ENCODE assay signal across 35 mouse cellular contexts in genomic region chr9:65492851-65493250, GRCm38 (mm10). TPM values are rescaled to one million over a fixed set of nuclear protein-coding genes. Genes with fewer than 3 reads are reported as not detected.
DNase-seq lines count a peak whose midpoint lies in the region; ATAC-seq and TF ChIP-seq lines count a peak whose summit lies in the region.
"Had no signal": no experiment of that assay in that cellular context is flagged by ENCODE, and none has a peak within 500 bp of the region (broad histone marks: within the 10 kb centered on the region; RNA-seq: fewer than 3 reads in every experiment).

No protein-coding gene starts in this region.

- H3K4me1 ChIP-seq in kidney, adult 2 months (ENCODE audit: control insufficient read depth, insufficient read depth, low read length) = no peaks in the 10 kb centered on the region
- H3K4me1 ChIP-seq: heart, embryonic 13.5 days; hindbrain, embryonic 10.5 days; hindbrain, embryonic 15.5 days; kidney, embryonic 15.5 days; limb, embryonic 13.5 days; midbrain, embryonic 13.5 days had no signal

- no peaks in the 10 kb centered on the region for H3K27me3 ChIP-seq in kidney, adult 2 months (replicated peaks; ENCODE audit: control insufficient read depth, insufficient read depth, low read length)
- H3K27me3 ChIP-seq: heart, embryonic 13.5 days; hindbrain, embryonic 15.5 days; kidney, embryonic 15.5 days; limb, embryonic 13.5 days; liver, embryonic 13.5 days; midbrain, embryonic 13.5 days had no signal

- TF ChIP-seq POLR2A in kidney, adult 2 months (IDR thresholded peaks at IDR 0.05; ENCODE audit: low read depth, low read length) = no peak

- H3K36me3 ChIP-seq in kidney, adult 2 months (ENCODE audit: control insufficient read depth, insufficient read depth, low read length) = no peaks in the 10 kb centered on the region
- H3K36me3 ChIP-seq: hindbrain, embryonic 15.5 days; liver, embryonic 13.5 days had no signal

- DNase-seq in 416B (ENCODE audit: low read depth) (peak; percentile 34), A20 (ENCODE audit: low read depth, low spot score) (peak; percentile 40)
- DNase-seq in fat pad, adult 2 months (ENCODE audit: extremely low read depth, low read depth, low spot score) = peak; percentile 79
- no peak for DNase-seq in kidney, adult 2 months
- DNase-seq in cerebellum, postnatal 10 days = no peak
- no peak for DNase-seq in c-Kit-positive CD71-positive TER-119-positive erythroid progenitor cells, embryonic 14.5 days (ENCODE audit: low spot score)
- DNase-seq in adrenal gland, postnatal 36 days = no peak
- DNase-seq: adrenal gland, postnatal 25 days; cerebellum, adult 11 months; cerebellum, adult 9-10 months; gastrocnemius, postnatal 36 days; heart, postnatal 10 days; kidney, adult 11 months; kidney, postnatal 25 days; liver, embryonic 13.5 days; lung, adult 18-20 months; lung, postnatal 10 days; right cerebral cortex, postnatal 25 days; thymus, adult 2 months; thymus, postnatal 36 days had no signal

- peak; percentile 88 for ATAC-seq in megakaryocyte, adult 5-6 weeks (ENCODE audit: poor library complexity, severe bottlenecking)
- ATAC-seq: forebrain, embryonic 14.5 days; inflammation-experienced regulatory T-cells, adult 6 months; midbrain, embryonic 13.5 days had no signal

- WGBS in kidney, adult 2 months = 95% methylated on average over 4 of the region's 4 CpGs

- H3K4me3 ChIP-seq in kidney, adult 2 months (ENCODE audit: insufficient read depth, low read depth, low read length) = no peak overlapping the region
- H3K4me3 ChIP-seq: heart, embryonic 13.5 days; hindbrain, embryonic 10.5 days; hindbrain, embryonic 15.5 days; kidney, embryonic 15.5 days; layer of hippocampus, adult 2 months; left cerebral cortex, adult 2 months; limb, embryonic 13.5 days; liver, embryonic 13.5 days; midbrain, embryonic 13.5 days had no signal

- no peak overlapping the region for H3K27ac ChIP-seq in kidney, adult 2 months (ENCODE audit: insufficient read depth, low read depth, low read length)
- H3K27ac ChIP-seq: heart, embryonic 13.5 days; hindbrain, embryonic 10.5 days; hindbrain, embryonic 15.5 days; kidney, embryonic 15.5 days; layer of hippocampus, adult 2 months; left cerebral cortex, adult 2 months; limb, embryonic 13.5 days; liver, embryonic 13.5 days; midbrain, embryonic 13.5 days had no signal

- no peak for TF ChIP-seq CTCF in kidney, adult 2 months (conservative IDR thresholded peaks at IDR 0.05; ENCODE audit: insufficient read depth, insufficient read length, low read depth, low read length)

RNA-seq across cellular contexts. Expression of gene Ankdd1a, which starts 27.1 kb away (rescaled TPM):
- total RNA-seq in megakaryocyte, adult 5-6 weeks (2015) = not detected in 2 replicates
- total RNA-seq in megakaryocyte, adult 5-6 weeks (2017) = 0.08 TPM in 1 of 2 replicates, not detected in the other
- 0.06 and 0.16 TPM in 2 replicates for polyA plus RNA-seq in kidney, adult 2 months (2012; rRNA removed)
- total RNA-seq in adrenal gland, postnatal 36 days (2021) = 1 to 10 TPM; 2.0 to 3.4 TPM
- total RNA-seq: gastrocnemius, postnatal 36 days; heart, adult 8-10 months; megakaryocyte-erythroid progenitor cell, adult 5-6 weeks; MEL had no signal
- polyA plus RNA-seq: embryonic facial prominence, embryonic 14.5 days; forebrain, embryonic 14.5 days; heart, embryonic 13.5 days; hindbrain, embryonic 10.5 days; inflammation-experienced regulatory T-cells, adult 6 months; kidney, embryonic 15.5 days; limb, embryonic 13.5 days; liver, embryonic 13.5 days had no signal

RNA-seq across cellular contexts. Expression of gene Spg21, which starts 32.1 kb away (rescaled TPM):
- 80.8 and 81.1 TPM in 2 replicates for total RNA-seq in megakaryocyte, adult 5-6 weeks (2015)
- 90.2 and 107 TPM in 2 replicates for total RNA-seq in megakaryocyte, adult 5-6 weeks (2017)
- 32.3 and 34.3 TPM in 2 replicates for polyA plus RNA-seq in kidney, adult 2 months (2012; rRNA removed)
- 10 to 100 TPM; 61.9 to 70.4 TPM for total RNA-seq in adrenal gland, postnatal 36 days (2021)

RNA-seq across cellular contexts. Expression of gene Mtfmt, which starts 57.3 kb away (rescaled TPM):
- 12.2 and 20.5 TPM in 2 replicates for total RNA-seq in megakaryocyte, adult 5-6 weeks (2015)
- total RNA-seq in megakaryocyte, adult 5-6 weeks (2017) = 6.7 and 9.5 TPM in 2 replicates
- polyA plus RNA-seq in kidney, adult 2 months (2012; rRNA removed) = 11.3 and 11.5 TPM in 2 replicates
- 10 to 100 TPM; 13.4 to 14.2 TPM for total RNA-seq in adrenal gland, postnatal 36 days (2021)

Comparison
In these comparisons a context has a peak if more than half of its experiments do, and no peak if none do; other contexts are left out.
1. DNase-seq: peak in 416B (single experiment), A20 (single experiment) and fat pad, adult 2 months (single experiment); none in kidney, adult 2 months (single experiment), cerebellum, postnatal 10 days (0 of 2), c-Kit-positive CD71-positive TER-119-positive erythroid progenitor cells, embryonic 14.5 days (single experiment) and adrenal gland, postnatal 36 days (0 of 2).